Mouse (Mus musculus): ENCODE measurements around the gene Gtf3c1. TPM values are rescaled to one million over a fixed set of nuclear protein-coding genes. Genes with fewer than 3 reads are reported as not detected.
"Not testable (repeated sequence)": the region's sequence is repeated elsewhere in the genome, so short reads cannot be mapped to it uniquely, and the experiment has no call there.

The Gtf3c1 gene
- polyA plus RNA-seq, 1 experiment: 17.6 TPM

DNA sequence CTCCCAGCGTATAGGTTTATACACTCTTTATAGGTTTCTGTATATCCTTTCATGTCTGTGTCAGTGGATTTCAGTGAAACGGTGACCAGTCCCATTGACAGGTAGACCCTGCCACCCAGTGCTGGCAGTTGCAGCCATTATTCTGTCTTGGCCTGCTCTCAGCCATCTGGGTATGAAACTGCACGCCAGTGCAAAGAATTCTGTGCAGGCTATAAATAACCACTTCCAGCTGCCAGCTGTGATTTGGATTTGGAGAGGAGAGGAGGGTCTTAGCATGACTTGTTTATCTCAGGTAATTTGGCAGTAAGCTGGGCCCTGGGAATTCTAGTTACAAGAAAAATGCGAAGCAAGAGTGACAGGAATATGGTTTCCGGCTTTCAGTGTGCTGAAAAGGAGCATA, 12.8 kb upstream of the Gtf3c1 start:
- Histone ChIP-seq H3K27ac (ENCODE audit: control insufficient read depth, insufficient read depth, low read depth, low read length, poor library complexity) (no peak overlapping the region), H3K4me1 (ENCODE audit: control insufficient read depth, insufficient read depth, low read length) (no peaks in the 10 kb centered on the region), H3K4me3 (replicated peaks; ENCODE audit: control insufficient read depth, low read depth, low read length) (no peak overlapping the region)
- 86% methylated on average over 5 of the region's 5 CpGs for WGBS
- TF ChIP-seq CTCF (IDR thresholded peaks at IDR 0.05; ENCODE audit: control insufficient read depth, insufficient read depth, low read length): no peak
- TF ChIP-seq POLR2A (IDR thresholded peaks at IDR 0.05; ENCODE audit: borderline replicate concordance, control insufficient read depth, low read depth, low read length): no peak

DNA sequence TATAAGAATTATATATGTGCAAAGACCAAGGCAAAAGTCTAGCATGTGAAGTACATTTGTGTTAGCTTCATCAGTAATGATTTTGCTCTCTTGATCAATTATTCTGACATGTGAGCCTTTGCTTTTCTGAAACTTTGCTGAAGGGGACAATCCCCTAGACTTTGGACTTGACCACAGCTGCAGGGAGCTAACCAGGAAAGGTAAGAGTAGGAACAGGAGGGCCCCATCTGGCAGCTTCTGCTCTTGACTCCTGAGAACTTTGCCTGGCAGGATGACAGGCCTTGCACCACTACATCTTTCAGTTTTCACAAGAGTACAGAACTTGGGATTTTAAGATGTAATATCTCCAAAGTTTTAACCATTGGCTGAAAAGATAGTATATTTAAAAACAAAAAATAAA, 10.0 kb upstream of the Gtf3c1 start:
- no peak for TF ChIP-seq CTCF (IDR thresholded peaks at IDR 0.05; ENCODE audit: control insufficient read depth, insufficient read depth, low read length)
- TF ChIP-seq POLR2A (IDR thresholded peaks at IDR 0.05; ENCODE audit: borderline replicate concordance, control insufficient read depth, low read depth, low read length): no peak
- Histone ChIP-seq H3K4me1 (ENCODE audit: control insufficient read depth, insufficient read depth, low read length) (peaks cover 1% of the 10 kb centered on the region; the same call in 1 of the 2 replicates), H3K27ac (ENCODE audit: control insufficient read depth, insufficient read depth, low read depth, low read length, poor library complexity) (no peak overlapping the region), H3K4me3 (replicated peaks; ENCODE audit: control insufficient read depth, low read depth, low read length) (no peak overlapping the region)

DNA sequence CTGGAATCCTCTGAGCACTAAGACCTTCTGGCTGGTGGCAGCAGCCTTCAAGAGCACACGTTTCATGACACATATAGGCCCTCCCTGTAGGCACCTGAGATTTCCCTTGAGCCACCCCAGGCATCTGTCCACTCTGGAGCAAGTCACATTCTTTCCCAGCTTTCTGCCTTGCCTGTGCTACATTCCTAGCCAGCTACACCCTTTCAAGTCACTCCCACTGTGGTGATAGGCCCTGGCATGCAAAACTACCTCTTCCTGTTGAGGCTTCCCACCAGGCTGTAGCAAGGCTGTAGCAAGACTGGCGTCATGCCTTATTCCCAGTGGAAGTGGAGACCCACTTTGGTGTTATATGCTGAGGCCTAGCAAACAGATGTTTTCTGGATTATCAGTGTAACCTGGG, 9.1 kb upstream of the Gtf3c1 start:
- Histone ChIP-seq H3K4me1 (ENCODE audit: control insufficient read depth, insufficient read depth, low read length) (peaks cover 1% of the 10 kb centered on the region; the same call in 1 of the 2 replicates), H3K4me3 (replicated peaks; ENCODE audit: control insufficient read depth, low read depth, low read length) (no peak overlapping the region), H3K27ac (ENCODE audit: control insufficient read depth, insufficient read depth, low read depth, low read length, poor library complexity) (no peak overlapping the region)
- TF ChIP-seq CTCF (IDR thresholded peaks at IDR 0.05; ENCODE audit: control insufficient read depth, insufficient read depth, low read length) (no peak), POLR2A (IDR thresholded peaks at IDR 0.05; ENCODE audit: borderline replicate concordance, control insufficient read depth, low read depth, low read length) (no peak)
- WGBS: 58% methylated on average over 2 of the region's 2 CpGs

DNA sequence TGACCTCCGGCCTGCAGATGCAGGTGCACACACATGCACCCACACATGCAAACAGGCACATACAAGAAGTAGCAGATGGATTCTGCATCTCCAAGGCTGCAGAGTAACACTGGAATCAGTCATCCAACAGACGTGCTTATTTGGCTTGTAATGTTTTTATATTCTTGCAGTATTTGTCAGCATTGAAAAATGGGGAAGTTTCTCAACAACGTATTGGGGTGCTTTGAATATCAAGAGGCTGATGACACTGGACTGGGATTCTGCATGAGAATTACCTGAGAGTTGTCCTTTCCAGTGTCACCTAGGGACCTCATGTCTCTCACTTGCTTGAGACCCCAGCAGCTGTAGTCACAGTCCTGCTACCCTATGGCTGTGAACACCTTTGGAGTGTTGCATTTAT, 7.2 kb upstream of the Gtf3c1 start:
- TF ChIP-seq CTCF (IDR thresholded peaks at IDR 0.05; ENCODE audit: control insufficient read depth, insufficient read depth, low read length) (no peak), POLR2A (IDR thresholded peaks at IDR 0.05; ENCODE audit: borderline replicate concordance, control insufficient read depth, low read depth, low read length) (no peak)
- Histone ChIP-seq H3K4me1 (ENCODE audit: control insufficient read depth, insufficient read depth, low read length) (peaks cover 1% of the 10 kb centered on the region; the same call in 1 of the 2 replicates), H3K27ac (ENCODE audit: control insufficient read depth, insufficient read depth, low read depth, low read length, poor library complexity) (no peak overlapping the region), H3K4me3 (replicated peaks; ENCODE audit: control insufficient read depth, low read depth, low read length) (no peak overlapping the region)
- WGBS: 38% methylated on average over 3 of the region's 3 CpGs

DNA sequence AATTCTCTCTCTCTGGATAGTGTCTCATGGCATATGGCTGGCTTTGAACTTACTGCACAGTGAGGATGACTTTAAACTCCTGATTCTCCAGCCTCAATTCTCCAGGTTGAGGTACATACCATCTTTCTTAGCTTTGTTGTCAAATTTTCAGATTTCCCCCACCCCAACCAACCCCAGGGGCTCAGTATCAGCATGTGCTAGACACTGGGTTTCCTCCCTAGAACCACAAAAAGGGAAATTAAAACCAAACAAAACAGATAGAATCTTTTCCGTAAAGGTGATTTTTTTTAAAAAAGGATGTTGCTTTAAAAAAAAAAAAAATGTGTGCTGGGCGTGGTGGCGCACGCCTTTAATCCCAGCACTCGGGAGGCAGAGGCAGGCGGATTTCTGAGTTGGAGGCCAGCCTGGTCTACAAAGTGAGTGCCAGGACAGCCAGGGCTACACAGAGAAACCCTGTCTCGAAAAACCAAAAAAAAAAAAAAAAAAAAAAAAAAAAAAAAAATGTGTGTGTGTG, 6.0 kb upstream of the Gtf3c1 start:
- 39% methylated on average over 7 of the region's 7 CpGs for WGBS
- not testable (repeated sequence) for H3K4me1 ChIP-seq (ENCODE audit: control insufficient read depth, insufficient read depth, low read length); H3K27ac ChIP-seq (ENCODE audit: control insufficient read depth, insufficient read depth, low read depth, low read length, poor library complexity); H3K4me3 ChIP-seq (replicated peaks; ENCODE audit: control insufficient read depth, low read depth, low read length)

DNA sequence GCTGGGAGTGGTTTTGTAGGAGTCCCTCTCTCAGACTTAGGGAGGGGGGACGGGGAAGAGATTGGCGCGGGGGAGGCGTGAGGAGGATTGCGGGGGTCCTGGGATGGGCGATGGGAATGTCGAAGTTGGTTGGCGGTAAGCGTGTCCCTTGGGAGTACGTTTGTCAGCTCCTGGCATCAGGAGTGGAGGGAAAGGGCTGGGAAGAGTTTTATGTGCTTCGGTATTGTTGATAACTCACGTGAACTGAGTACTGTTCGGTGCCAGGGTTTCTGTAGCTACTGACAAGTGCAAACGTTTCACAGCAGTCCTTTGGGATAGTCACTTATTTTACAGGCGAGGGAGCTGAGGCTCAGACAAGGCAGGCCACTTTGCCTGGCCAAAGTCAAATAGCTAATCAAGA, 520 bp upstream of the Gtf3c1 start:
- H3K4me3 ChIP-seq (replicated peaks; ENCODE audit: control insufficient read depth, low read depth, low read length): peak overlapping the region; percentile 99
- 3% methylated on average over 15 of the region's 15 CpGs for WGBS
- peak overlapping the region; percentile 63; the same call in 1 of the 2 replicates for H3K27ac ChIP-seq (ENCODE audit: control insufficient read depth, insufficient read depth, low read depth, low read length, poor library complexity)
- peaks cover 3% of the 10 kb centered on the region; the same call in 1 of the 2 replicates for H3K4me1 ChIP-seq (ENCODE audit: control insufficient read depth, insufficient read depth, low read length)
- TF ChIP-seq CTCF (IDR thresholded peaks at IDR 0.05; ENCODE audit: control insufficient read depth, insufficient read depth, low read length): no peak
- TF ChIP-seq POLR2A (IDR thresholded peaks at IDR 0.05; ENCODE audit: borderline replicate concordance, control insufficient read depth, low read depth, low read length): no peak

DNA sequence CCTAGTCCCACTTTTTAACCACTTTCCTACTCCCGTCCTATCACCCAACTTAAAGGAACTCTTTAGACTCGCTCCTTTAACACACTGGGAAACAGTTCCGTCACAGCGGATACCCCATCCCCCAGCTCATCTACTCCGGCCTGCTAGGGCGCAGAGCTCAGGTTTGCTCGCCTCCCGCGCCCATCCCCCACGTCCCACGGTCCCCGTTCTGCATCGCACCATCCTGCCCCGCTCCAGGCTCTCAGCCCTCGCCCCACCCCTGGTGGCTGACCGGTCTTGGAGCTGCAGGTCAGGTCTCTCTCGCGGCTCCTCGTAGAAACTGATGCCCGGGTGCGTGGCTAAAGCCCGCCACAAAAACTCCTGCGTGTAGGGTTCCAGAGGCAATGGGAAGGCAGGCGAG, 394 bp downstream of the Gtf3c1 start:
- TF ChIP-seq CTCF (IDR thresholded peaks at IDR 0.05; ENCODE audit: control insufficient read depth, insufficient read depth, low read length): 0 out of 2 replicates have a peak, but pooled peaks have one; percentile 5
- TF ChIP-seq POLR2A (IDR thresholded peaks at IDR 0.05; ENCODE audit: borderline replicate concordance, control insufficient read depth, low read depth, low read length): no peak
- peak overlapping the region; percentile 99 for H3K4me3 ChIP-seq (replicated peaks; ENCODE audit: control insufficient read depth, low read depth, low read length)
- under 1% methylated on average over 24 of the region's 24 CpGs for WGBS
- peak overlapping the region; percentile 87 for H3K27ac ChIP-seq (ENCODE audit: control insufficient read depth, insufficient read depth, low read depth, low read length, poor library complexity)
- H3K4me1 ChIP-seq (ENCODE audit: control insufficient read depth, insufficient read depth, low read length): peaks cover 3% of the 10 kb centered on the region; the same call in 1 of the 2 replicates

DNA sequence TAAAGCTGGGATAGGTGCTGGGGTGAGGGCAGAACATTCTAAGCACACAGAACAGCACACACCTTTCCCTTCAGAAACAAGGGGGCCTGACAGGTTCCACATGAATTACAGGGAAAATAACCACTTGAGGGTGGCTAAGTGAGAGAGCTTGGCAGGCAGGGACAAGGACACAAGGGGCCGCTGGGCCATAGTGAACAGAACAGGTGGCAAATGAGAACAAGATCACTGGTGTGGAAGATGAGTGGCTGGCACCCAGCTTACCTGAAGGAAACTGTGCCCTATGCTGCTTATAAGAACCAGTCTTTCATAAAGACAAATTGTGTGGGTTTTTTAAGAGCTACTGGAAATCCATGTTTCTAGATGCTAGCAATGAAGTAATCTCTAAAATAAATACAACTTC, 4.8 kb downstream of the Gtf3c1 start:
- Histone ChIP-seq H3K4me3 (replicated peaks; ENCODE audit: control insufficient read depth, low read depth, low read length) (no peak overlapping the region), H3K4me1 (ENCODE audit: control insufficient read depth, insufficient read depth, low read length) (peaks cover 1% of the 10 kb centered on the region; the same call in 1 of the 2 replicates), H3K27ac (ENCODE audit: control insufficient read depth, insufficient read depth, low read depth, low read length, poor library complexity) (no peak overlapping the region)
- 95% methylated on average over 1 of the region's 1 CpGs for WGBS
- TF ChIP-seq CTCF (IDR thresholded peaks at IDR 0.05; ENCODE audit: control insufficient read depth, insufficient read depth, low read length): no peak
- TF ChIP-seq POLR2A (IDR thresholded peaks at IDR 0.05; ENCODE audit: borderline replicate concordance, control insufficient read depth, low read depth, low read length): no peak

DNA sequence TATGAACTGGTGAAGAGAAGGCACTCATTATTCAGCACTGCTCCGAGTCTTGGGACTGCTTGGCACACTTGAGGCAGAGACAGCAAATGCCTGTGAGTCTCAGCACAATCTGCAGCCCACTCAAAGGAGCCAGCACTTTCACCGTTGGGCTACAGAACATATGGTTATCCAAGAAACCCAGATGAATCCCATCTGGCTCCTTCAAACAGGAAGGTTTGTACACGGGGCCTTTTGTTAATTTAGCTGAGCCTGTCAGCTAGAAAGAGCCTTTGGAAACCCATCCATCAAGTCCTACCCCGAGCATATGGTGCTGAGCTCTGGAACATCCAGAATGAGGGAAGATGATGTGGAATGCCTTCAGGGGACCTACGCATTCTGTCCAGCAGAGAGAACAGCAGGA, 13.5 kb downstream of the Gtf3c1 start:
- TF ChIP-seq CTCF (IDR thresholded peaks at IDR 0.05; ENCODE audit: control insufficient read depth, insufficient read depth, low read length): no peak
- TF ChIP-seq POLR2A (IDR thresholded peaks at IDR 0.05; ENCODE audit: borderline replicate concordance, control insufficient read depth, low read depth, low read length): no peak
- no peak overlapping the region for H3K4me3 ChIP-seq (replicated peaks; ENCODE audit: control insufficient read depth, low read depth, low read length)
- no peaks in the 10 kb centered on the region for H3K4me1 ChIP-seq (ENCODE audit: control insufficient read depth, insufficient read depth, low read length)
- no peak overlapping the region for H3K27ac ChIP-seq (ENCODE audit: control insufficient read depth, insufficient read depth, low read depth, low read length, poor library complexity)
- WGBS: 88% methylated on average over 5 of the region's 5 CpGs

Data from bone marrow, adult 2 months (tissue).